Mouse (Mus musculus): ENCODE measurements at regions not wholly inside any gene's neighbourhood (a gene's known extent, or its start where the extent isn't known, plus 50 kb on each side); places are given as distances from the start of the nearest gene placed in this dataset.
A peak's percentile ranks its signal among the peaks of the same experiment; 100 is the strongest.

GRCm38 (mm10) chr3:41423630-41424029 lies 131.9 kb upstream of the Jade1 start:
- H3K4me1 ChIP-seq (ENCODE audit: control insufficient read depth, insufficient read depth, insufficient read length, low read length), result peaks cover 13% of the 10 kb centered on the region
- TF ChIP-seq CTCF (IDR thresholded peaks at IDR 0.05; ENCODE audit: extremely low read depth, insufficient read length, insufficient replicate concordance, low read depth, low read length) (no peak), POLR2A (IDR thresholded peaks at IDR 0.05; ENCODE audit: low read depth, low read length) (no peak)
- no peaks in the 10 kb centered on the region for H3K27me3 ChIP-seq (ENCODE audit: control insufficient read depth, insufficient read depth, low read length)
- no peak overlapping the region for H3K27ac ChIP-seq (ENCODE audit: insufficient read depth, low read depth, low read length)
- no peaks in the 10 kb centered on the region for H3K36me3 ChIP-seq (ENCODE audit: control insufficient read depth, insufficient read depth, low read length)
- no peak overlapping the region for H3K4me3 ChIP-seq (ENCODE audit: low read depth, low read length)
- WGBS, result 45% methylated on average over 5 of the region's 5 CpGs

GRCm38 (mm10) chr3:41422615-41423579 lies 132.6 kb upstream of the Jade1 start:
- WGBS, result 17% methylated on average over 14 of the region's 14 CpGs
- Histone ChIP-seq H3K4me3 (ENCODE audit: low read depth, low read length) (no peak overlapping the region), H3K27me3 (ENCODE audit: control insufficient read depth, insufficient read depth, low read length) (no peaks in the 10 kb centered on the region), H3K4me1 (ENCODE audit: control insufficient read depth, insufficient read depth, insufficient read length, low read length) (peaks cover 13% of the 10 kb centered on the region), H3K36me3 (ENCODE audit: control insufficient read depth, insufficient read depth, low read length) (no peaks in the 10 kb centered on the region), H3K27ac (ENCODE audit: insufficient read depth, low read depth, low read length) (peak overlapping the region; percentile 48)
- no peak for TF ChIP-seq POLR2A (IDR thresholded peaks at IDR 0.05; ENCODE audit: low read depth, low read length)
- TF ChIP-seq CTCF (IDR thresholded peaks at IDR 0.05; ENCODE audit: extremely low read depth, insufficient read length, insufficient replicate concordance, low read depth, low read length), result no peak

GRCm38 (mm10) chr3:41413771-41414170 lies 141.8 kb upstream of the Jade1 start:
- Histone ChIP-seq H3K27me3 (ENCODE audit: control insufficient read depth, insufficient read depth, low read length) (no peaks in the 10 kb centered on the region), H3K4me3 (ENCODE audit: low read depth, low read length) (no peak overlapping the region), H3K4me1 (ENCODE audit: control insufficient read depth, insufficient read depth, insufficient read length, low read length) (no peaks in the 10 kb centered on the region), H3K36me3 (ENCODE audit: control insufficient read depth, insufficient read depth, low read length) (no peaks in the 10 kb centered on the region), H3K27ac (ENCODE audit: insufficient read depth, low read depth, low read length) (no peak overlapping the region)
- TF ChIP-seq POLR2A (IDR thresholded peaks at IDR 0.05; ENCODE audit: low read depth, low read length), result no peak
- 87% methylated on average over 1 of the region's 1 CpGs for WGBS

- Histone ChIP-seq H3K27ac (ENCODE audit: insufficient read depth, low read depth, low read length) (no peak overlapping the region), H3K4me1 (ENCODE audit: control insufficient read depth, insufficient read depth, insufficient read length, low read length) (no peaks in the 10 kb centered on the region)
Measured at GRCm38 (mm10) chr3:41412698-41413097, 142.8 kb upstream of the Jade1 start.

GRCm38 (mm10) chr3:41408821-41409737 lies 146.5 kb upstream of the Jade1 start:
- no peaks in the 10 kb centered on the region for H3K4me1 ChIP-seq (ENCODE audit: control insufficient read depth, insufficient read depth, insufficient read length, low read length)
- H3K27ac ChIP-seq (ENCODE audit: insufficient read depth, low read depth, low read length), result no peak overlapping the region
- no peaks in the 10 kb centered on the region for H3K27me3 ChIP-seq (ENCODE audit: control insufficient read depth, insufficient read depth, low read length)
- TF ChIP-seq CTCF (IDR thresholded peaks at IDR 0.05; ENCODE audit: extremely low read depth, insufficient read length, insufficient replicate concordance, low read depth, low read length) (no peak), POLR2A (IDR thresholded peaks at IDR 0.05; ENCODE audit: low read depth, low read length) (no peak)
- H3K4me3 ChIP-seq (ENCODE audit: low read depth, low read length), result peak overlapping the region; percentile 15; the same call in 1 of the 2 replicates
- no peaks in the 10 kb centered on the region for H3K36me3 ChIP-seq (ENCODE audit: control insufficient read depth, insufficient read depth, low read length)
- WGBS, result 8% methylated on average over 15 of the region's 15 CpGs

More at GRCm38 (mm10) chr3:41412698-41413097, 142.8 kb upstream of the Jade1 start:
- no peaks in the 10 kb centered on the region for H3K27me3 ChIP-seq (ENCODE audit: control insufficient read depth, insufficient read depth, low read length)
- no peak for TF ChIP-seq CTCF (IDR thresholded peaks at IDR 0.05; ENCODE audit: extremely low read depth, insufficient read length, insufficient replicate concordance, low read depth, low read length)
- TF ChIP-seq POLR2A (IDR thresholded peaks at IDR 0.05; ENCODE audit: low read depth, low read length), result no peak
- H3K36me3 ChIP-seq (ENCODE audit: control insufficient read depth, insufficient read depth, low read length), result no peaks in the 10 kb centered on the region
- 76% methylated on average over 2 of the region's 2 CpGs for WGBS
- H3K4me3 ChIP-seq (ENCODE audit: low read depth, low read length), result no peak overlapping the region

- TF ChIP-seq POLR2A (IDR thresholded peaks at IDR 0.05; ENCODE audit: low read depth, low read length) (no peak), CTCF (IDR thresholded peaks at IDR 0.05; ENCODE audit: extremely low read depth, insufficient read length, insufficient replicate concordance, low read depth, low read length) (no peak)
- no peaks in the 10 kb centered on the region for H3K27me3 ChIP-seq (ENCODE audit: control insufficient read depth, insufficient read depth, low read length)
- H3K36me3 ChIP-seq (ENCODE audit: control insufficient read depth, insufficient read depth, low read length), result no peaks in the 10 kb centered on the region
- H3K27ac ChIP-seq (ENCODE audit: insufficient read depth, low read depth, low read length), result no peak overlapping the region
- WGBS, result 4% methylated on average over 14 of the region's 14 CpGs
- no peaks in the 10 kb centered on the region for H3K4me1 ChIP-seq (ENCODE audit: control insufficient read depth, insufficient read depth, insufficient read length, low read length)
- H3K4me3 ChIP-seq (ENCODE audit: low read depth, low read length), result peak overlapping the region; percentile 15
Measured at GRCm38 (mm10) chr3:41408423-41408820, 147.1 kb upstream of the Jade1 start.
